Mouse (Mus musculus) kidney, adult 11 months (tissue): ENCODE data around the gene Unc79.

ENCODE experiments used
- DNase-seq: peaks from one replicate; pipeline ENCODE4 v3.0.0; 2022

Unc79 gene

GRCm38 (mm10) chr12:103129395-103130248 lies 181.0 kb downstream of the Unc79 start:
- no peak for DNase-seq

- no peak for DNase-seq
These were observed 182.8 kb downstream of the Unc79 start for GRCm38 (mm10) chr12:103131419-103131818.

DNA sequence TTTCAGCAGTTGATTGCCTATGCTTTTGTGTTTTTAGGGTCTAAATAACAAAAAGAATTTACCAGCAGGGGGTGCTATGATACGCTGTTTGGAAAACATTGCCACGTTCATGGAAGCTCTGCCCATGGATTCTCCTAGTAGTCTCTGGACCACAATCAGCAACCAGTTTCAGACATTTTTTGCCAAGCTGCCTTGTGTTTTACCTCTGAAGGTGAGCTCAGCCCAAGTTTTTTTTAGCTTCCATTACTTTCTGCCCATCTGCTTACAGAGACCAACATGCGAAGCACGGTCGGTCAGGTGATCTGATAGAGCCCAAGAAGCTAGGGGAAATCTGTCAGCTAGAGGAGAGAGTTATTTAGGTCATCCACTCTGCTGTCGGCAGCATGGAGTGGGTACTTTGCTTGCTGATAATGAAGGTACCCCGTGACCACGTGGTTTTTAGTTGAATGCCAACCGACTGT lies 193.9 kb downstream of the Unc79 start:
- peak; percentile 6 for DNase-seq

GRCm38 (mm10) chr12:103143798-103144565 lies 195.3 kb downstream of the Unc79 start:
- peak; percentile 11 for DNase-seq

DNA sequence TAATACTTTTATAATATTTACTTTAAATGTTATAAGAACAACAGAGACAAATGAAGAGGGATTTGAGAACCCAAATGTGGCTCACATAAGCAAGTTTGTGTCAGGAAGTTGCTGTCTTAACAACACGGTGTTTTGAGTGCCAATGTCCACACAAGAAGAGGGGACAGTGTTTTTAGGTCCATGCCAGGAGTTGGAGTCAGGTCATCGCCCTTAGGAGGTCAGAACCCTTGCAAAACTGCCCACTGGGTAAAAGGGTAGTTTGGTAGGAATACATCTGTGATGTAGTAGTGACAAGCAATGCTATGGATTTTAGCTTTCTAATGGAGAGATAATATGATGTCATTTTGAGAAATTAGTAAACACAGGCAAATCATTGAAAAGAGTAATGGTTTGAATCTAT lies 201.6 kb downstream of the Unc79 start:
- DNase-seq = no peak

DNA sequence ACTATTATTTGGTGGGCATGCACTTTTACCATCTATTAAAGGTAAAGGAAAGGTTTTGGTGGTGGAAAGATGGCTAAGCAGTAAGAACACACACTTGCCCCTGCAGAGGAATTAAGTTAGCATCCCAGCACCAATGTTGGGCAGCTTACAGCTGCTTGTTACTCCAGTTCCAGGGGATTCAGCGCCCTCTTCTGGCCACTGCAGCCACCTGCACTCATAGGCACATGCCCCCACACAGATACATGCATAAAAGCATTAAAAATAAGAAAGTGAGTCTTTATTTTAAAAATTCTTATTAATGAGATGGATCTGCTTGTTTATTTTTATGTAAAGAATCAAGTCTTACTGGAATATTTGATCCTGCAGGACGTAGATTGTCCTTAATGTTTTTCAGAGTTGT lies 206.3 kb downstream of the Unc79 start:
- DNase-seq = no peak

GRCm38 (mm10) chr12:103155406-103155805 lies 206.7 kb downstream of the Unc79 start:
- DNase-seq = no peak

DNA sequence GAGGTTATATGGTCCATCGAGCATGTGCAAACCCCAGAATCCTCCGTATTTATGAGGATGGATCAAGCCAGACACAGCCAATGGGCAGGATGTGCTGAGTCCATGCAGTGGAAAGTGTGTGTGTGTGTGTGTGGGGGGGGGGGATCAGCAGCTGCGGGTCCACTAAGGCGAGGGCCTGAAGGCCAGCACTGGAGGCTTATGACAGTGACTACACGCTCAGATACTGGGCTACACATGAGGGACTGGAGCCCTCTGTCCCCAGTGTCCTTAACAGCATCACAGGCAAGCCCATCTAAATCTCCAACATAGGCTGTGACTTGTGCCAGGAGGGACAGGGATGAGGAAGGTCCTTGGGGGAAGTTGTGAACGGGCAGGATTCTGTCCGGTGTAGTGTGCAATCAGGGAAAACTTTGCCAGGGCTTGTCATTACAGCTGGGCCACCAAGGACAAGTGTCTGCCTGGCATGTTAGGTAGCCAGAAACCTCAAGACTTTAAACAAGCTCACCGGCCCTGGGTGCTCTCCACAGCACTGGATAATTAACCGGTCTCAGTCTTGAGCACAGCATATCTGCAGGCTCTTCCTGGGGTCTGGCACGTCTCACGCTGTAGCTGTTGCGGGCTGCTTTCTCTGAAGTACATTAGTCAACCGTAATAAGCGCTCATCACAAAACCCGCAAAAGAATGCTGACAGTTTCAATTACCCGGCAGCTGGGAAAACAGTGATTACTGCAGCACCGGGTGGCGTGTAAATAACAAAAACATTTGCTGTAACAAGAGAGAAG lies 208.7 kb downstream of the Unc79 start:
- no peak for DNase-seq

DNA sequence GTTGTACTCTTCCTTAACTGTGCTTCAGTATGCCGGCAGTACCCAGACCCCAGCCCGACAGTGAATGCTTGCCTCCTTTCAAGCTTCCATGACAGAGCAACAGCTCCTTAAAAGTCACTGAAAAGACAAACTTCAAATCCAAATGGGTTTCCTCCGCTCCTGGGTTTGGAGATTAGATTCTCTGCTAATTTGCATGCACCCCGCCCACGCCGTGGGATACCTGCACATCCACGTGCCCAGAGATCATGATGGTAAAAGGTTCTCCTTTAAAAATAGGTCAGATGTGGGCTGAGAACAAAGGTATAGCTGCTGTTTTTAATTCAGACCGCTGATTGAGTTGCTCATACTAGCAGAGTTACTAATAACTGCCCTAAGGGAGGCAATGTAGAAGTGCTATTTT lies 210.4 kb downstream of the Unc79 start:
- no peak for DNase-seq

GRCm38 (mm10) chr12:103160721-103161120 lies 212.1 kb downstream of the Unc79 start:
- no peak for DNase-seq

DNA sequence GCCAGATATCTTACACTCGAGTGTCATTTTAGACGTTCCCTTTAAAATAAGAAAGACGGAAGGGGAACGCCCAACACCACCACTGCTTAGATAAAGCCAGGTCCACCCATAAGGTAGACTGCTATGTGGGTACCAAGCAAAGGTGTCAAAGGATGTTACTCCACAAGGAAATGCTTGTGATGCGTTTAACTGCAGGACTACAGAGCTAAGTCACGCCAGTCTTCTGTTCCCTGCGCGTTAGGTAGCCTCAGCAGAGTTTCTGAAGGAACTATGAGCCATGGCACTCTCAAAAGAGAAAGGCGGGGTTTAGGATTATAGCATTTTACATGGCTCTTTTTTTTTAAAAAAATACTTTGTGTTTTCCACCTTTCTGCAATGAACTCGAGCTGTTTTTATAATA lies 214.9 kb downstream of the Unc79 start:
- no peak for DNase-seq

- no peak for DNase-seq
These were observed 215.7 kb downstream of the Unc79 start for GRCm38 (mm10) chr12:103164101-103165030.

DNA sequence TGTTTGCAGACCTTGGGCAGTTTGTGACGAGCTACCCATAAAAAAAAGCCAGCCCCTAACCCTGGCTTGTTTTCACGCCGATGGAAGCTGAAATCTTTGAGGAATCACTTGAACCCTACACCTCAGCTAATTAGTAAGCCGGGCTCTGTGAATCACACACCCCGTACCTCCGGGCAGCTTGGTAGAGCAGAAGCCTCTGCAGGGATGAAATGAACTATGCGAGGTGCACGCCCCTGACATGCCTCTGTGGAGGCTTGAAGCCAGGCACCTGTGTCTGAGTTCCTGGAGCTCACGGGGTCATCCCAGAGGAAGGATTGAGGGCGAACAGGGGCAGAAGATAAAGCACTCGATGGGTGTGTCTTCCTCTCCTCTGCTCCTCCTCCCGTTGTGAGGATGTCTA lies 220.2 kb downstream of the Unc79 start:
- DNase-seq = no peak

GRCm38 (mm10) chr12:103183057-103183456 lies 234.4 kb downstream of the Unc79 start:
- no peak for DNase-seq

DNA sequence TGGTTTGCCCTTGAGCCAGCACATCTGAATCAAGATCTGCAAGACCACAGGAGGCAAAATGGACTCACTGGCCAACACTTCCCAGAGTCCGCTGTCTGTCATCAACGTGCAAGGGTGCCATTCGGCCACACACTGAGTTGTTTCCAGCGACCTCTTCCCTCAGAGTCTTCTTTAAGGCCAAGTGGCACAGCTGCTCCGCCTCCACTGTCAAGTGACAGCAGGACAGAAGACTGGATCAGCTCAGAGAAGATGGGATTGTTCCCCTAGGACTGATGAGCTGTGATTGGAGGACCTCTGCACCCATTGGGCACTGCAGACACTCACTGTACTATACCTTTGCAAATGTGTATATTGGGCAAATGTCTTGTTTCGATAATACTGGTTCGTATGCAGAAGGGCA lies 238.4 kb downstream of the Unc79 start:
- DNase-seq = no peak

DNA sequence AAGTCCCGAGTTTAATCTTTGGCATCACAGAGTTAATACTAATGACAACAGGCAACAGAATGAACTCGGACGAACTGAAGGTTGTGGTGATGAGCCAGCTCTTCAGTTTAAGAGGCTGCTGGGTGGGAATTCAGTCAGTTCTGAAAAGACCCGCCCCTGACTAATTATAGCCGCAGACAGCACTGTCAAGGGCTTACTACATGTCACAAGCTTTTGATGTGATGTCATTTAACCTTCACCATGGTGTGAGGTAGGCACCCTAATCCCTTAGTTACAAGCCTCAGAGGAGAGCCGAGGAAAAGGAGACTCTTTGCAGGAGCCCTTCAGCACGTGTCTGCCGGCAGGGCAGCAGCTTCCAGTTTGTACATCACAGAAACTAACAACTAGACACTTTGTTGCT lies 239.6 kb downstream of the Unc79 start:
- no peak for DNase-seq

GRCm38 (mm10) chr12:103189771-103190170 lies 241.1 kb downstream of the Unc79 start:
- no peak for DNase-seq

DNA sequence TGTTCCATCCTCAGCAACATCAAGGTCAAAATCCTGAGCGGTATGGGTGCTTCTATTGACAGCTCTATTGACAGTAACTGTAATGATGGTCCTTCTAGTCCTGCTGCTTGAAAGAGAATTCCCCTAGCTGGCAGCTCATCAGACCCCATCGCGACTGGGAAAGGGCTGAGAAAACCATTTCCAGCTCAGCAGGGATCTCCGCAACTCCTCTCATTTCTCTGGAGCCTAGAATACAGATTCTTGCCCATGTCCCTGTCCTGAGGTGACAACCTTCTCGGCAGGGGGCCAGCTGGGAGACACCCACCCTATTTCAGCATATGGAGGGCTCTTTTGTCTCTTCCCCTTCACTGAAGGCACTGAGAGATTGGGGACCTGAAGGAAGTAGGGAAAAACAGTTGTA lies 244.3 kb downstream of the Unc79 start:
- no peak for DNase-seq

DNA sequence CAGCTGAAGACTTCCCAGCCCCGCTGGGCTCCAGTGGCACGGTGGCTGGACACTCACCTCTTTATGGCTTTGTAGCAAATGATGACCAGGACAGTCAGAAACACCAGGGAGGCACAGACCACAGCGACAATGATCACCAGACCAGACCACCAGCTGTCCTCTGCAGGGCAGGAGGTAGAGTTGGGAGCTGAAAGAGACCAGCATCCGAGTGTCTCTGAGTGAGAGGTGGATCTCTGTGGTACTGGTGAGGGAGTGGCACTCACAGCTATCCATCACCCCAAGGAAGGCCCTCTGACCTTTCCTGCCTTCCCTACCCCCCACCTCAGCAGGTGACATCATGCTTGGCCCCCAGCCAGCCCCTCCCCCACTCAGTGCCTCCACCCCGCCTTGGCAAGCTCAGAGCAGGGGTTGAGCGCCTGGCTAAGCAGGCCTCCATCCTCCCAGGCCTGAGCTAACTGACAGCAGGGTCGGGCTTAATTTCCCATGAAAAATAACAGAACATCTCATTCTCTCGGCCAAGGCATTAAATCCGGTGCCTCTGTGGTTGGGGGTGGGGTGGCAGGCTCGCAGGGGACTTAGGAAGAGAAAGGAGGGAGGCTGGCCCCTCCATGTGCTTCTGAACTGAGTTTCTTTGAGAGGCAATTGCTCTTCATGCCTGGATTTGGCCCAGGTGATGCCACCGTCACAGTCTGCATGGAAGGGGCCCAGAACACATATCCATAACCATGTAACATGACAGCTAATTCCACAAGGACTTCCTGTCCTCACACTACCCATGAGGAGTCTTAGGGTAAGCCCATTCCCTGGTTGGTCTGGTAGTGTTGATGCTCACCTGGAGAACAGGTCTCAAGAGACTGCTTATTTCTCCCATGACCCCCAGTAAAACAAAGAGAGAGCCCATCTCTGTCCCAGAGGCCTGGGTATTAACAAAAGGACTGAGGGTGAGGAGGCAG lies 254.2 kb downstream of the Unc79 start:
- DNase-seq = peak; percentile 23

DNA sequence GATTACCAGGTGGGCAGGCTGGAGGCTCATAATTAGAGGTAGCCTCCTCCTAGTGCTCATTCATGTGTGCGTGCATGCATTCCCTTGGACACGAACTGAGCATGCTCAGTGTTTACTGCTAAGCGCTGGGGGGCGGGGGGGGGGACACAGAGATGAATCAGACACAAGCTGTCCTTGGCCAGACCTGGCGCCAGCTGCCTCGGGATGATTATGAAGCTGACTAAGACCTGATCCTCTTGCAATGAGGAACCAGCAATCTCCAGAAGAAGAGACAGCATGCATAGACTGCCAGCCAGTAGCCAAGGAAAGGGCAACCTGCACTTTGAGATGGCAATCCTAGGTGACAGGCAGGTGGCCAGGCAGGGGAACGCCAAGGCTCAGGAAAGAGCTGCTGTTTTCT lies 256.9 kb downstream of the Unc79 start:
- DNase-seq = no peak

GRCm38 (mm10) chr12:103209581-103209980 lies 260.9 kb downstream of the Unc79 start:
- no peak for DNase-seq
